ENCODE assay signal across 9 mouse cellular contexts in genomic region chr2:66041917-66042419, GRCm38 (mm10).
DNase-seq lines count a peak whose midpoint lies in the region; ATAC-seq and TF ChIP-seq lines count a peak whose summit lies in the region.
"Had no signal": no experiment of that assay in that cellular context is flagged by ENCODE, and none has a peak within 500 bp of the region (broad histone marks: within the 10 kb centered on the region; RNA-seq: fewer than 3 reads in every experiment).

No protein-coding gene starts in this region.

- H3K4me1 ChIP-seq in lung, embryonic 14.5 days (ENCODE audit: insufficient read depth): no peaks in the 10 kb centered on the region
- H3K4me1 ChIP-seq in lung, adult 2 months (ENCODE audit: control insufficient read depth, insufficient read depth, low read length): no peaks in the 10 kb centered on the region
- peaks cover 28% of the 10 kb centered on the region for H3K4me1 ChIP-seq in hindbrain, embryonic 13.5 days (replicated peaks)
- peaks cover 16% of the 10 kb centered on the region for H3K4me1 ChIP-seq in midbrain, embryonic 15.5 days
- H3K4me1 ChIP-seq in heart, embryonic 12.5 days (replicated peaks): no peaks in the 10 kb centered on the region
- H3K4me1 ChIP-seq: liver, embryonic 15.5 days had no signal

- no peaks in the 10 kb centered on the region for H3K9me3 ChIP-seq in lung, embryonic 14.5 days (ENCODE audit: low read depth, low read length)
- no peaks in the 10 kb centered on the region for H3K9me3 ChIP-seq in hindbrain, embryonic 13.5 days
- H3K9me3 ChIP-seq in midbrain, embryonic 15.5 days: no peaks in the 10 kb centered on the region
- no peaks in the 10 kb centered on the region for H3K9me3 ChIP-seq in heart, embryonic 12.5 days (replicated peaks)

- peak; percentile 28; the same call in 1 of the 2 replicates for ATAC-seq in lung, embryonic 14.5 days (ENCODE audit: insufficient read depth)
- ATAC-seq in hindbrain, embryonic 13.5 days (ENCODE audit: low FRiP score): peak; percentile 75
- peak; percentile 75 for ATAC-seq in midbrain, embryonic 15.5 days (replicated peaks)
- no peak for ATAC-seq in heart, embryonic 12.5 days (ENCODE audit: insufficient number of reproducible peaks, low FRiP score)

- TF ChIP-seq CTCF in lung, embryonic 14.5 days (IDR thresholded peaks at IDR 0.05; ENCODE audit: low read depth): peak; percentile 45
- no peak for TF ChIP-seq CTCF in lung, adult 2 months (IDR thresholded peaks at IDR 0.05; ENCODE audit: insufficient read depth, low read length)

- H3K27me3 ChIP-seq in lung, embryonic 14.5 days (ENCODE audit: insufficient read depth, low read length): no peaks in the 10 kb centered on the region
- H3K27me3 ChIP-seq in hindbrain, embryonic 13.5 days: no peaks in the 10 kb centered on the region
- no peaks in the 10 kb centered on the region for H3K27me3 ChIP-seq in midbrain, embryonic 15.5 days (replicated peaks)
- H3K27me3 ChIP-seq in heart, embryonic 12.5 days (replicated peaks): no peaks in the 10 kb centered on the region
- H3K27me3 ChIP-seq: liver, embryonic 15.5 days had no signal

- no peak overlapping the region for H3K4me3 ChIP-seq in lung, embryonic 14.5 days (ENCODE audit: low read depth, low read length)
- no peak overlapping the region for H3K4me3 ChIP-seq in lung, adult 2 months (replicated peaks; ENCODE audit: extremely low read depth, low read depth, low read length)
- no peak overlapping the region for H3K4me3 ChIP-seq in hindbrain, embryonic 13.5 days
- no peak overlapping the region for H3K4me3 ChIP-seq in midbrain, embryonic 15.5 days
- no peak overlapping the region for H3K4me3 ChIP-seq in heart, embryonic 12.5 days
- H3K4me3 ChIP-seq: liver, embryonic 15.5 days had no signal

- no peak overlapping the region for H3K27ac ChIP-seq in lung, embryonic 14.5 days (ENCODE audit: low read depth)
- peak overlapping the region; percentile 77 for H3K27ac ChIP-seq in hindbrain, embryonic 13.5 days
- peak overlapping the region; percentile 57 for H3K27ac ChIP-seq in midbrain, embryonic 15.5 days
- H3K27ac ChIP-seq in heart, embryonic 12.5 days (ENCODE audit: poor library complexity, severe bottlenecking): no peak overlapping the region
- H3K27ac ChIP-seq: liver, embryonic 15.5 days had no signal

- H3K9ac ChIP-seq in lung, embryonic 14.5 days: no peak overlapping the region
- H3K9ac ChIP-seq in hindbrain, embryonic 13.5 days: no peak overlapping the region
- H3K9ac ChIP-seq in midbrain, embryonic 15.5 days: no peak overlapping the region
- no peak overlapping the region for H3K9ac ChIP-seq in heart, embryonic 12.5 days
- H3K9ac ChIP-seq: liver, embryonic 15.5 days had no signal

- peak; percentile 47 for DNase-seq in lung, embryonic 14.5 days
- DNase-seq in lung, adult 2 months: no peak
- peak; percentile 82 for DNase-seq in embryo, embryonic 10.5 days (ENCODE audit: low spot score)
- DNase-seq in left cerebral cortex, adult 11 months (ENCODE audit: low spot score): peak; percentile 46
- DNase-seq in urinary bladder, postnatal 14 days (ENCODE audit: low spot score): no peak

- WGBS in lung, embryonic 14.5 days: 70% methylated on average over 9 of the region's 9 CpGs
- 71% methylated on average over 9 of the region's 9 CpGs for WGBS in lung, adult 2 months
- 56% methylated on average over 9 of the region's 9 CpGs for WGBS in hindbrain, embryonic 13.5 days
- 49% methylated on average over 9 of the region's 9 CpGs for WGBS in midbrain, embryonic 15.5 days
- WGBS in heart, embryonic 12.5 days: 75% methylated on average over 9 of the region's 9 CpGs

- H3K36me3 ChIP-seq in lung, embryonic 14.5 days (ENCODE audit: insufficient read depth): no peaks in the 10 kb centered on the region
- no peaks in the 10 kb centered on the region for H3K36me3 ChIP-seq in hindbrain, embryonic 13.5 days
- no peaks in the 10 kb centered on the region for H3K36me3 ChIP-seq in midbrain, embryonic 15.5 days (replicated peaks)
- no peaks in the 10 kb centered on the region for H3K36me3 ChIP-seq in heart, embryonic 12.5 days
- H3K36me3 ChIP-seq: liver, embryonic 15.5 days had no signal

- no peak overlapping the region for H3K4me2 ChIP-seq in lung, embryonic 14.5 days
- H3K4me2 ChIP-seq in hindbrain, embryonic 13.5 days: 0 out of 2 replicates have a peak overlapping the region, but pooled peaks have one; percentile 2
- peak overlapping the region; percentile 31; the same call in 1 of the 2 replicates for H3K4me2 ChIP-seq in midbrain, embryonic 15.5 days
- H3K4me2 ChIP-seq in heart, embryonic 12.5 days: no peak overlapping the region
- H3K4me2 ChIP-seq: liver, embryonic 15.5 days had no signal

- TF ChIP-seq POLR2A in lung, adult 2 months (IDR thresholded peaks at IDR 0.05; ENCODE audit: borderline replicate concordance, extremely low read depth, low read depth, low read length): no peak

Comparison
In these comparisons a context has a peak if more than half of its experiments do, and no peak if none do; other contexts are left out.
1. DNase-seq: peak in lung, embryonic 14.5 days (single experiment), embryo, embryonic 10.5 days (single experiment) and left cerebral cortex, adult 11 months (single experiment); none in lung, adult 2 months (single experiment) and urinary bladder, postnatal 14 days (single experiment).
2. H3K27ac ChIP-seq: peak in hindbrain, embryonic 13.5 days (single experiment) and midbrain, embryonic 15.5 days (single experiment); none in lung, embryonic 14.5 days (single experiment) and heart, embryonic 12.5 days (single experiment).
3. H3K4me2 ChIP-seq: peak in hindbrain, embryonic 13.5 days (single experiment) and midbrain, embryonic 15.5 days (single experiment); none in lung, embryonic 14.5 days (single experiment) and heart, embryonic 12.5 days (single experiment).